Mouse (Mus musculus): ENCODE measurements around the gene Zranb3.
"Not testable (repeated sequence)": the region's sequence is repeated elsewhere in the genome, so short reads cannot be mapped to it uniquely, and the experiment has no call there.

Gene Zranb3

GRCm38 (mm10) chr1:128058625-128059024 lies 44.2 kb downstream of the Zranb3 start:
- no peak for DNase-seq

GRCm38 (mm10) chr1:128057269-128057668 lies 45.6 kb downstream of the Zranb3 start:
- no peak for DNase-seq

- no peak for DNase-seq
Measured at GRCm38 (mm10) chr1:128046920-128047319, 55.9 kb downstream of the Zranb3 start.

GRCm38 (mm10) chr1:128046455-128046854 lies 56.4 kb downstream of the Zranb3 start:
- DNase-seq, result no peak

- no peak for DNase-seq
Measured at GRCm38 (mm10) chr1:128044181-128044580, 58.7 kb downstream of the Zranb3 start.

GRCm38 (mm10) chr1:128036296-128036695 lies 66.6 kb downstream of the Zranb3 start:
- DNase-seq, result no peak

GRCm38 (mm10) chr1:128032123-128032522 lies 70.7 kb downstream of the Zranb3 start:
- no peak for DNase-seq

GRCm38 (mm10) chr1:128031524-128031923 lies 71.3 kb downstream of the Zranb3 start:
- DNase-seq, result no peak

GRCm38 (mm10) chr1:128024363-128025114 lies 78.3 kb downstream of the Zranb3 start:
- DNase-seq, result no peak

GRCm38 (mm10) chr1:128020001-128020770 lies 82.7 kb downstream of the Zranb3 start:
- DNase-seq, result no peak

- no peak for DNase-seq
Measured at GRCm38 (mm10) chr1:128016035-128016492, 86.8 kb downstream of the Zranb3 start.

GRCm38 (mm10) chr1:128013698-128014386 lies 89.0 kb downstream of the Zranb3 start:
- DNase-seq, result no peak

- no peak for DNase-seq
Measured at GRCm38 (mm10) chr1:128009751-128010150, 93.1 kb downstream of the Zranb3 start.

- DNase-seq, result not testable (repeated sequence)
Measured at GRCm38 (mm10) chr1:128006042-128006600, 96.7 kb downstream of the Zranb3 start.

GRCm38 (mm10) chr1:128004371-128004720 lies 98.5 kb downstream of the Zranb3 start:
- DNase-seq, result no peak

- DNase-seq, result no peak
Measured at GRCm38 (mm10) chr1:128003712-128004370, 99.0 kb downstream of the Zranb3 start.

GRCm38 (mm10) chr1:128002159-128002558 lies 100.7 kb downstream of the Zranb3 start:
- DNase-seq, result no peak

GRCm38 (mm10) chr1:128000931-128001330 lies 101.9 kb downstream of the Zranb3 start:
- DNase-seq, result not testable (repeated sequence)

- no peak for DNase-seq
Measured at GRCm38 (mm10) chr1:127993892-127994291, 109.0 kb downstream of the Zranb3 start.

GRCm38 (mm10) chr1:127989876-127990731 lies 112.7 kb downstream of the Zranb3 start:
- DNase-seq, result no peak

GRCm38 (mm10) chr1:127989387-127989786 lies 113.5 kb downstream of the Zranb3 start:
- no peak for DNase-seq

- DNase-seq, result no peak
Measured at GRCm38 (mm10) chr1:127988246-127988645, 114.6 kb downstream of the Zranb3 start.
